Mouse (Mus musculus): ENCODE measurements around the gene Dscam.

GRCm38 (mm10) chr16:97062207-97062606 is 108.3 kb downstream of the Dscam start:
- TF ChIP-seq POLR2A (IDR thresholded peaks at IDR 0.05; ENCODE audit: borderline replicate concordance, low read depth, low read length) (no peak), CTCF (IDR thresholded peaks at IDR 0.05; ENCODE audit: low read depth, low read length) (no peak)
